Mouse (Mus musculus): Measurements from ENCODE around the gene Uri1. TPM values are rescaled to one million over a fixed set of nuclear protein-coding genes. Genes with fewer than 3 reads are reported as not detected.

Gene Uri1
- polyA plus RNA-seq, 1 experiment: 205 TPM

- no peak overlapping the region for H3K4me3 ChIP-seq (ENCODE audit: low read depth, low read length)
- H3K27me3 ChIP-seq (ENCODE audit: control insufficient read depth, insufficient read depth, low read length, poor library complexity, severe bottlenecking): no peaks in the 10 kb centered on the region
- no peaks in the 10 kb centered on the region for H3K9me3 ChIP-seq (replicated peaks; ENCODE audit: control insufficient read depth, insufficient read depth, low read length, poor library complexity, severe bottlenecking)
- TF ChIP-seq EP300 (IDR thresholded peaks at IDR 0.05; ENCODE audit: insufficient read depth, low read depth, low read length): no peak
- TF ChIP-seq CTCF (IDR thresholded peaks at IDR 0.05; ENCODE audit: low read depth, low read length): no peak
- no peak for TF ChIP-seq POLR2A (IDR thresholded peaks at IDR 0.05; ENCODE audit: insufficient read depth, low read length)
- peaks cover 18% of the 10 kb centered on the region for H3K36me3 ChIP-seq (ENCODE audit: control insufficient read depth, insufficient read depth, low read length, poor library complexity, severe bottlenecking)
- H3K9ac ChIP-seq (ENCODE audit: low read depth, poor library complexity, severe bottlenecking): no peak overlapping the region
- no peaks in the 10 kb centered on the region for H3K4me1 ChIP-seq (ENCODE audit: control insufficient read depth, insufficient read depth, low read length)
- no peak overlapping the region for H3K27ac ChIP-seq (ENCODE audit: insufficient read depth, low read length)
Measured at GRCm38 (mm10) chr7:38012811-38013210, 10.5 kb downstream of the Uri1 start.

GRCm38 (mm10) chr7:38008359-38008758 is 15.0 kb downstream of the Uri1 start:
- no peaks in the 10 kb centered on the region for H3K27me3 ChIP-seq (ENCODE audit: control insufficient read depth, insufficient read depth, low read length, poor library complexity, severe bottlenecking)
- H3K9me3 ChIP-seq (replicated peaks; ENCODE audit: control insufficient read depth, insufficient read depth, low read length, poor library complexity, severe bottlenecking): no peaks in the 10 kb centered on the region
- H3K9ac ChIP-seq (ENCODE audit: low read depth, poor library complexity, severe bottlenecking): no peak overlapping the region; the same call in 1 of the 2 replicates
- TF ChIP-seq CTCF (IDR thresholded peaks at IDR 0.05; ENCODE audit: low read depth, low read length): no peak
- no peak for TF ChIP-seq EP300 (IDR thresholded peaks at IDR 0.05; ENCODE audit: insufficient read depth, low read depth, low read length)
- no peak for TF ChIP-seq POLR2A (IDR thresholded peaks at IDR 0.05; ENCODE audit: insufficient read depth, low read length)
- H3K36me3 ChIP-seq (ENCODE audit: control insufficient read depth, insufficient read depth, low read length, poor library complexity, severe bottlenecking): peaks cover 4% of the 10 kb centered on the region; the same call in 1 of the 2 replicates
- H3K4me1 ChIP-seq (ENCODE audit: control insufficient read depth, insufficient read depth, low read length): peaks cover under 1% of the 10 kb centered on the region
- no peak overlapping the region for H3K27ac ChIP-seq (ENCODE audit: insufficient read depth, low read length)
- H3K4me3 ChIP-seq (ENCODE audit: low read depth, low read length): no peak overlapping the region

- no peaks in the 10 kb centered on the region for H3K27me3 ChIP-seq (ENCODE audit: control insufficient read depth, insufficient read depth, low read length, poor library complexity, severe bottlenecking)
- no peak overlapping the region for H3K27ac ChIP-seq (ENCODE audit: insufficient read depth, low read length)
- H3K9me3 ChIP-seq (replicated peaks; ENCODE audit: control insufficient read depth, insufficient read depth, low read length, poor library complexity, severe bottlenecking): no peaks in the 10 kb centered on the region
- H3K9ac ChIP-seq (ENCODE audit: low read depth, poor library complexity, severe bottlenecking): no peak overlapping the region
- no peak overlapping the region for H3K4me3 ChIP-seq (ENCODE audit: low read depth, low read length)
- H3K4me1 ChIP-seq (ENCODE audit: control insufficient read depth, insufficient read depth, low read length): peaks cover 6% of the 10 kb centered on the region
- peaks cover 2% of the 10 kb centered on the region; the same call in 1 of the 2 replicates for H3K36me3 ChIP-seq (ENCODE audit: control insufficient read depth, insufficient read depth, low read length, poor library complexity, severe bottlenecking)
- TF ChIP-seq CTCF (IDR thresholded peaks at IDR 0.05; ENCODE audit: low read depth, low read length) (no peak), EP300 (IDR thresholded peaks at IDR 0.05; ENCODE audit: insufficient read depth, low read depth, low read length) (no peak), POLR2A (IDR thresholded peaks at IDR 0.05; ENCODE audit: insufficient read depth, low read length) (no peak)
Measured at GRCm38 (mm10) chr7:38002451-38002850, 20.9 kb downstream of the Uri1 start.

GRCm38 (mm10) chr7:37999691-38000090 is 23.7 kb downstream of the Uri1 start:
- Histone ChIP-seq H3K4me3 (ENCODE audit: low read depth, low read length) (no peak overlapping the region), H3K36me3 (ENCODE audit: control insufficient read depth, insufficient read depth, low read length, poor library complexity, severe bottlenecking) (peaks cover 4% of the 10 kb centered on the region; the same call in 1 of the 2 replicates), H3K27me3 (ENCODE audit: control insufficient read depth, insufficient read depth, low read length, poor library complexity, severe bottlenecking) (no peaks in the 10 kb centered on the region), H3K9me3 (replicated peaks; ENCODE audit: control insufficient read depth, insufficient read depth, low read length, poor library complexity, severe bottlenecking) (no peaks in the 10 kb centered on the region), H3K4me1 (ENCODE audit: control insufficient read depth, insufficient read depth, low read length) (peaks cover 6% of the 10 kb centered on the region), H3K9ac (ENCODE audit: low read depth, poor library complexity, severe bottlenecking) (no peak overlapping the region), H3K27ac (ENCODE audit: insufficient read depth, low read length) (peak overlapping the region; percentile 29; the same call in 1 of the 2 replicates)
- TF ChIP-seq POLR2A (IDR thresholded peaks at IDR 0.05; ENCODE audit: insufficient read depth, low read length) (no peak), CTCF (IDR thresholded peaks at IDR 0.05; ENCODE audit: low read depth, low read length) (peak; percentile 42)

- Histone ChIP-seq H3K4me1 (ENCODE audit: control insufficient read depth, insufficient read depth, low read length) (no peaks in the 10 kb centered on the region), H3K27me3 (ENCODE audit: control insufficient read depth, insufficient read depth, low read length, poor library complexity, severe bottlenecking) (no peaks in the 10 kb centered on the region), H3K36me3 (ENCODE audit: control insufficient read depth, insufficient read depth, low read length, poor library complexity, severe bottlenecking) (peaks cover 2% of the 10 kb centered on the region), H3K4me3 (ENCODE audit: low read depth, low read length) (no peak overlapping the region), H3K9me3 (replicated peaks; ENCODE audit: control insufficient read depth, insufficient read depth, low read length, poor library complexity, severe bottlenecking) (no peaks in the 10 kb centered on the region), H3K9ac (ENCODE audit: low read depth, poor library complexity, severe bottlenecking) (no peak overlapping the region), H3K27ac (ENCODE audit: insufficient read depth, low read length) (no peak overlapping the region)
- TF ChIP-seq EP300 (IDR thresholded peaks at IDR 0.05; ENCODE audit: insufficient read depth, low read depth, low read length) (no peak), CTCF (IDR thresholded peaks at IDR 0.05; ENCODE audit: low read depth, low read length) (no peak), POLR2A (IDR thresholded peaks at IDR 0.05; ENCODE audit: insufficient read depth, low read length) (no peak)
Measured at GRCm38 (mm10) chr7:37992861-37993260, 30.5 kb downstream of the Uri1 start.

GRCm38 (mm10) chr7:37984866-37985265 is 38.5 kb downstream of the Uri1 start:
- H3K36me3 ChIP-seq (ENCODE audit: control insufficient read depth, insufficient read depth, low read length, poor library complexity, severe bottlenecking): peaks cover 26% of the 10 kb centered on the region
- no peak overlapping the region; the same call in 1 of the 2 replicates for H3K27ac ChIP-seq (ENCODE audit: insufficient read depth, low read length)
- H3K4me1 ChIP-seq (ENCODE audit: control insufficient read depth, insufficient read depth, low read length): peaks cover 2% of the 10 kb centered on the region
- no peaks in the 10 kb centered on the region for H3K27me3 ChIP-seq (ENCODE audit: control insufficient read depth, insufficient read depth, low read length, poor library complexity, severe bottlenecking)
- H3K9ac ChIP-seq (ENCODE audit: low read depth, poor library complexity, severe bottlenecking): no peak overlapping the region
- no peak overlapping the region for H3K4me3 ChIP-seq (ENCODE audit: low read depth, low read length)
- no peak for TF ChIP-seq CTCF (IDR thresholded peaks at IDR 0.05; ENCODE audit: low read depth, low read length)
- no peak for TF ChIP-seq POLR2A (IDR thresholded peaks at IDR 0.05; ENCODE audit: insufficient read depth, low read length)
- no peaks in the 10 kb centered on the region for H3K9me3 ChIP-seq (replicated peaks; ENCODE audit: control insufficient read depth, insufficient read depth, low read length, poor library complexity, severe bottlenecking)
